Mouse (Mus musculus): Measurements from ENCODE around the gene Sart3. TPM values are rescaled to one million over a fixed set of nuclear protein-coding genes. Genes with fewer than 3 reads are reported as not detected.

The Sart3 gene
- 13.5 and 16.9 TPM in 2 replicates for polyA plus RNA-seq (2012; rRNA removed; ENCODE audit: low replicate concordance)

DNA sequence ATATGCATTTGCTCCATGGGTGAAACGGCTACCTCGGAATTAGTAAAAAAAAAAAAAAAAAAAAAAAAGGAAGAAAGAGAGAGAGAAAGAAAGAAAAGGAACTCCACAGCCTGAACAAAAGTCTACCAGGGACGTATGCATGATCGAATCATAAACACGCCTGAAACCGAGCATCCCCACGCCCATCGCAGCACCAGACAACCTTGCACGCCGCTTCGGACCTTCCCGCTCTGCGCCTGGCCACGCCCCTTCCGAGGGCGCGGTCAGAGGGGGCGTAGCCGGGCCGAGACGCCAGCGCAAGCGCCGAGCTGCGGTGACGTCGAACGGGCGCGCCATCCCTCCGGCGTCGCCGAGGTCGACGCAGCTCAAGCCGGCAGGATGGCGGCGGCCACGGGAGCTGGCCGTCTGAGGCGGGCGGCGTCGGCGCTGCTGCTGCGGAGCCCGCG is at the start of gene Sart3, which contains the start of gene Iscu:
TSS of gene Sart3 (minus strand) at position 61 of the 446 bp plus-strand sequence.
TSS of gene Iscu (plus strand) at position 299 of the 446 bp plus-strand sequence.

GRCm38 (mm10) chr5:113800280-113800679 is 28.0 kb upstream of the Sart3 start, which contains the start of gene Tmem119:
Gene Tmem119, minus strand, starts transcription at chr5:113800516.

DNA sequence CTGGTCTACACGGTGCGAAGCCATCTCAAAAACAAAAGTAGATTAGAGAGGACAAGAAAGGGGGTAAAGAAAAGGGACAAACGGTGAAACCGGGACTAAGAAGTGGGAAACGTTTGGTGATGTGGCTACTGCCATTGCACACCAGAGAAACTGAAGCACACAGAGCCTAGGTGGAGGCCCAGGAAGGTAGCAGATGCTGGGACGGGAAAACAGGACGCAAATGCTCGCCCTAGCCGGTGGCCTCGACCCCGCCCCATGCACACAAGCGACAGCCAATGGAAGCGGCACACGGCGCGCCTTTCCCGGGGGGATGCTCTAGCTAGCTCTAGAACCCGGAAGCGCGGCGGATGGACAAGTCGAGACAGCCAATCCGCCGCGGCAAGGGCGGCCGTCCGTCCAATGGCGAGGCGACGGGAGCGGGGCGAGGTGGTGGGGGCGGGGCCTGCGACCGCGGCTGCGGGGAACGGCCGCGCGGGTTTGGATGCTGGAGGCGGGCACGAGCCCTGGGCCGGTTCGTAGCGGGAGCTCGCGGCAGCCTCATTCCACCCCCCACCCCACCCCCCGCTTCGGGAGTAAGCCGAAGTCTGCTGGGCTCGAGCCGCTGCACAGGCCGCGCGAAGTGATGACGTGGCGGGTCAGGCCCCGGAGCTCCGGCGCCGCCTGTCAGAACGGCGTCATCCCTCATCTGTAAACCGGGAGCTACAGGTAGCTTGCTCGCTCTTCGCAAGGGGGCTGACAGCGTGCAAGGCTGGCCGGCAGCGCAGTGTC is 36.8 kb downstream of the Sart3 start, which contains the start of gene Ficd:
TSS of gene Ficd (plus strand) at position 459 of the 768 bp plus-strand sequence.

GRCm38 (mm10) chr5:113724446-113724845 is 47.9 kb downstream of the Sart3 start, which contains the start of gene 1700069L16Rik:
Gene 1700069L16Rik, minus strand, starts transcription at chr5:113724772.

Other genes with a start within 250 kb of the Sart3 start
- 216 and 237 TPM in 2 replicates for gene Cmklr1, start 122.1 kb downstream of the Sart3 start, polyA plus RNA-seq (2012; rRNA removed; ENCODE audit: low replicate concordance)
- not detected in 2 replicates for gene 1700069L16Rik, start 47.7 kb downstream of the Sart3 start, polyA plus RNA-seq (2012; rRNA removed; ENCODE audit: low replicate concordance)
- gene Ficd, start 36.7 kb downstream of the Sart3 start, polyA plus RNA-seq (2012; rRNA removed; ENCODE audit: low replicate concordance), result 6.4 and 9.0 TPM in 2 replicates
- gene Iscu, start 238 bp upstream of the Sart3 start, polyA plus RNA-seq (2012; rRNA removed; ENCODE audit: low replicate concordance), result 104 and 156 TPM in 2 replicates
- 24.4 and 39.7 TPM in 2 replicates for gene Tmem119, start 28.0 kb upstream of the Sart3 start, polyA plus RNA-seq (2012; rRNA removed; ENCODE audit: low replicate concordance)
- gene Selplg, start 60.1 kb upstream of the Sart3 start, polyA plus RNA-seq (2012; rRNA removed; ENCODE audit: low replicate concordance), result 154 and 322 TPM in 2 replicates
- 51.9 and 57.4 TPM in 2 replicates for gene Coro1c, start 136.2 kb upstream of the Sart3 start, polyA plus RNA-seq (2012; rRNA removed; ENCODE audit: low replicate concordance)
- 16.9 and 20.0 TPM in 2 replicates for gene Ssh1, start 221.4 kb upstream of the Sart3 start, polyA plus RNA-seq (2012; rRNA removed; ENCODE audit: low replicate concordance)
- gene Dao, start 231.2 kb upstream of the Sart3 start, polyA plus RNA-seq (2012; rRNA removed; ENCODE audit: low replicate concordance), result 0.16 and 0.19 TPM in 2 replicates

Measured in mammary gland, adult 2 months (tissue).